Mouse (Mus musculus) cerebellum, adult 2 months (tissue): Measurements from ENCODE around the gene Tmem190.

Experiments
- CTCF ChIP-seq: fragments of 200-500 bp; IDR thresholded peaks from 2 replicates; pipeline ENCODE4 v1.5.1; 2011; ENCODE audit warnings: low read depth, mild to moderate bottlenecking, control low read depth, low read length, moderate library complexity, borderline replicate concordance; ENCODE audit not compliant: insufficient read depth
- POLR2A ChIP-seq: fragments of 200-500 bp; IDR thresholded peaks from 2 replicates; pipeline ENCODE4 v1.6.1; 2011; ENCODE audit warnings: low read length, control low read depth, borderline replicate concordance; ENCODE audit not compliant: insufficient read depth

- no peak for TF ChIP-seq CTCF
- TF ChIP-seq POLR2A, result no peak
These were observed 607 bp upstream of the Tmem190 start for GRCm38 (mm10) chr7:4782130-4782529.
